Mouse (Mus musculus): ENCODE results near the gene Kbtbd12. TPM values are rescaled to one million over a fixed set of nuclear protein-coding genes. Genes with fewer than 3 reads are reported as not detected.
A peak's percentile ranks its signal among the peaks of the same experiment; 100 is the strongest.

The Kbtbd12 gene
- polyA plus RNA-seq, 1 experiment, result 0.31 TPM

- no peak overlapping the region for H3K27ac ChIP-seq (ENCODE audit: insufficient read depth, low read length)
- no peak overlapping the region for H3K4me3 ChIP-seq (ENCODE audit: insufficient read depth, low read length)
- TF ChIP-seq CTCF (IDR thresholded peaks at IDR 0.05; ENCODE audit: extremely low read depth, insufficient read depth, low read length), result no peak
- no peak for TF ChIP-seq POLR2A (IDR thresholded peaks at IDR 0.05; ENCODE audit: extremely low read depth, insufficient read depth, low read length)
- H3K4me1 ChIP-seq (ENCODE audit: control insufficient read depth, insufficient read depth, low read length), result peaks cover 2% of the 10 kb centered on the region; the same call in 1 of the 2 replicates
These were observed 77.6 kb downstream of the Kbtbd12 start for GRCm38 (mm10) chr6:88560156-88560555.

DNA sequence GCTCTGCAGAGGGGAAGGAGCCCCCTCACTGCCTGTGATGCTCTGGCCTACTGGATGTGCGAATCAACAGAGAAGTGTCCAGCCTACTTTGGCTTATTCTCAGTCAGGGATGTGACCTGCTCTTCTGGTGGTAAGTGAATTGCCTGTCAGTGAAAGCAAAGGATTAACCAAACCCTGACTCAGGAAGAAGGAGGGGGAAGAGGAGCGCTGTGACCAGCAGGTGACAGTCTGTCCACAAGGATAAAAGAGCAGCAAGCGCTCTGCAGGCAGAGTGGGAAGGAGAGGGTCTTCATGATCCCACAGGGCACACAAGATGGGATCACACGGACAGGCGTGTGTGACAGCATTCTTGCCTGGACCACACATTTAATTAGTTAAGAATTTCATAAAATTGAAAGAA lies 78.1 kb downstream of the Kbtbd12 start:
- Histone ChIP-seq H3K27ac (ENCODE audit: insufficient read depth, low read length) (no peak overlapping the region), H3K4me3 (ENCODE audit: insufficient read depth, low read length) (no peak overlapping the region), H3K4me1 (ENCODE audit: control insufficient read depth, insufficient read depth, low read length) (peaks cover 2% of the 10 kb centered on the region; the same call in 1 of the 2 replicates)
- TF ChIP-seq POLR2A (IDR thresholded peaks at IDR 0.05; ENCODE audit: extremely low read depth, insufficient read depth, low read length) (no peak), CTCF (IDR thresholded peaks at IDR 0.05; ENCODE audit: extremely low read depth, insufficient read depth, low read length) (0 out of 2 replicates have a peak, but pooled peaks have one; percentile 24)

DNA sequence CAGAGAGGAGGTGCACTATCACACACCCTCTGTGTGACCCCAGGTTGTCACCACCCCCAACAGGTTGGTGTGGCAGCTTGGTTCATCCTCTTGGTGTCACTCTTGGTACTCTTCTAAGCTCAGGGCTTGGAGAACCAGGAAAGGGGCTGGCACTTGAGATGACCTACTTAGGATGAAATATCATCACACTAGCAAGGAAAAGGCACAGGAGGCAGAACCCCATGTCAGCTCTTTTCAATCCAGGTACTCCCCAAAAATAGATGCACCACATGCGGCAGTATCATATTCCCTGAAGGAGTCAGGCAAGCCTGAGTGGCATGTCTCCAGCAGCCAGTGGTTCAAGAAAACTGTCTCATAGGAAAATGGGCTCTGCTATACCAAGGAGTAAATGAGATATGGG lies 79.7 kb downstream of the Kbtbd12 start:
- peaks cover 2% of the 10 kb centered on the region; the same call in 1 of the 2 replicates for H3K4me1 ChIP-seq (ENCODE audit: control insufficient read depth, insufficient read depth, low read length)
- H3K27ac ChIP-seq (ENCODE audit: insufficient read depth, low read length), result no peak overlapping the region
- H3K4me3 ChIP-seq (ENCODE audit: insufficient read depth, low read length), result no peak overlapping the region
- no peak for TF ChIP-seq POLR2A (IDR thresholded peaks at IDR 0.05; ENCODE audit: extremely low read depth, insufficient read depth, low read length)
- TF ChIP-seq CTCF (IDR thresholded peaks at IDR 0.05; ENCODE audit: extremely low read depth, insufficient read depth, low read length), result peak; percentile 58

DNA sequence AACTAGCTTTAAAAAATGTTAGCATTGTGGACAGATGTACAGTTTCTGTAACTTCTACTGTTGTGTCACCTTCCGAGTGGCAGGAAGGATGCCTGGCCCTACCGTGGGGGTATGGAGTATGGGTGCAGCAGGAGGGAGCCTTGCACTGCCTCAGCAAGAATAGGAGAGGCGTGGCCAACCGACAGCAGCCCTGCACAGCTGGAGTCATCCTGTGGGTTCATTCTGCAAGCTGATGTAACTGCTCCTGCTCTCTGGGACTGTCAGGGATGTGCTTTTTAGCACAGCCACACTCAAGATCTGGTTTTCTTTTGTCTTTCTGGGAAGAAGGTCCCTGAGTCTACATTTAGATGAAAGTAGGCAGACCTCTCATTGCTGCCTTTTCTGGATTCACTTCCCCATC lies 80.2 kb downstream of the Kbtbd12 start:
- TF ChIP-seq CTCF (IDR thresholded peaks at IDR 0.05; ENCODE audit: extremely low read depth, insufficient read depth, low read length) (no peak), POLR2A (IDR thresholded peaks at IDR 0.05; ENCODE audit: extremely low read depth, insufficient read depth, low read length) (no peak)

GRCm38 (mm10) chr6:88549916-88550315 lies 87.8 kb downstream of the Kbtbd12 start:
- Histone ChIP-seq H3K4me3 (ENCODE audit: insufficient read depth, low read length) (no peak overlapping the region), H3K27ac (ENCODE audit: insufficient read depth, low read length) (no peak overlapping the region), H3K4me1 (ENCODE audit: control insufficient read depth, insufficient read depth, low read length) (no peaks in the 10 kb centered on the region)
- TF ChIP-seq POLR2A (IDR thresholded peaks at IDR 0.05; ENCODE audit: extremely low read depth, insufficient read depth, low read length) (no peak), CTCF (IDR thresholded peaks at IDR 0.05; ENCODE audit: extremely low read depth, insufficient read depth, low read length) (no peak)

More for the DNA sequence above, 80.2 kb downstream of the Kbtbd12 start:
- no peak overlapping the region for H3K27ac ChIP-seq (ENCODE audit: insufficient read depth, low read length)
- no peak overlapping the region for H3K4me3 ChIP-seq (ENCODE audit: insufficient read depth, low read length)
- H3K4me1 ChIP-seq (ENCODE audit: control insufficient read depth, insufficient read depth, low read length), result peaks cover 2% of the 10 kb centered on the region; the same call in 1 of the 2 replicates

DNA sequence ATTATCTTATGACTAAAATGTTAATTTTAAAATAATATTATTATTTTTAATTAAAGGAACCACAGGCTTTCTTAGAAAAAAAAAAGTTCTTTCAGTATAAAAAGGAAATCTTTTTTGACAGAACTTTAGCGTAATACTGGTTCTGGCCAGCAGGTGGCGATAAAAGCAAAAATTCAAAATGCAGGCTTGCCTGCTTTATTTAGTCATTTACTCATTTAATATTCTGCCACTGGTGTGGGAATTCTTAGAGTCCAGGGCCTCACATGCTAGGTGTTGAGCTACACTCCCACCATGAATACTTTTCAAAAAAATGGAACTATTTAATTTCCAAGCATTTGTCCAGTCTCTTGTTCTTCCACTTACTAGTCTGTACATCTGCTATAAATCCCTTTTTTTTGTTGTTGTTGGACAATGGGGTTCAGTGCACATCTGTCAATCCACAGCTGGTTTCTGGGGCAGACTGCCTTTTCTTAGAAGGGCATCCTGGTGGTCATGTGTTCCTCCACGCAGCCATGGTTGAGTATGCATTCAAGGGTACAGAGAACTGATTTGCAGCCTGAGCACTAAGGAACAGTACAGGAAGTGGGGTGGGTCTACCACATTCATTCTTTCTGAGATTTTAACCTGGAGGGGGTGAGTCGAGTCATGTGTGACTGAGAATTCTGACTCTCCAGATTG lies 88.5 kb downstream of the Kbtbd12 start:
- Histone ChIP-seq H3K27ac (ENCODE audit: insufficient read depth, low read length) (no peak overlapping the region), H3K4me3 (ENCODE audit: insufficient read depth, low read length) (no peak overlapping the region), H3K4me1 (ENCODE audit: control insufficient read depth, insufficient read depth, low read length) (no peaks in the 10 kb centered on the region)
- TF ChIP-seq POLR2A (IDR thresholded peaks at IDR 0.05; ENCODE audit: extremely low read depth, insufficient read depth, low read length), result no peak
- peak; percentile 39; the same call in 1 of the 2 replicates for TF ChIP-seq CTCF (IDR thresholded peaks at IDR 0.05; ENCODE audit: extremely low read depth, insufficient read depth, low read length)

DNA sequence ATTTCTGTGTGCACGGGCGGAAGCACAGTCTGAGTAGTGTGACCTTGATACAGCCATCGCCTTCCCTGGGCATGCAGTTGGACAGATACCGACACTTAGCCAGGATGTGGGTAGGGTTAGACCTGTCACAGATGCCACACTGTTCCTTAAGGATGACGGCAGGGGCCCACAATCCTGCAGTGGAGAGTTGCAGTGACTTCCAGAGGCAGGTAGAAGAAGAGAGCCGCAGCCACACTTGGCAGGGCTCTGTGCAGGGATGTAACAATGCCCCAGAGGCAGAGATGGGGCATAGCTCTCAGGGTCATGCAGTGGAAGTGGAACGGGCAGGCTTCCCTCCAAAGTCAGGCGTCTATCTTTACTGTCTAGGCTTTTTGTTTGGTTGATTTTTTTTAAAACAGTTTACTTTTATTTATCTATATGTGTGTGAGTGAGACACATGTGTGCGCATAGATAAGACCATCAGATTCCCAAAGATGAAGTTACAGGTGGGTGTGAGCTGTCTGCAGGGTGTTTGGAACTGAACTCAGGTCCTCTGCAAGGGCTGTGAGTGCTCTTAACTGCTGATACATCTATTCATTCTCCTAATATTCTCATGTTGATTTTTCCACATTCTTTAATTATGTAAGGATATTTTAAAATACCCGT lies 89.2 kb downstream of the Kbtbd12 start:
- Histone ChIP-seq H3K4me3 (ENCODE audit: insufficient read depth, low read length) (no peak overlapping the region), H3K4me1 (ENCODE audit: control insufficient read depth, insufficient read depth, low read length) (no peaks in the 10 kb centered on the region), H3K27ac (ENCODE audit: insufficient read depth, low read length) (no peak overlapping the region)
- TF ChIP-seq CTCF (IDR thresholded peaks at IDR 0.05; ENCODE audit: extremely low read depth, insufficient read depth, low read length) (no peak), POLR2A (IDR thresholded peaks at IDR 0.05; ENCODE audit: extremely low read depth, insufficient read depth, low read length) (no peak)

DNA sequence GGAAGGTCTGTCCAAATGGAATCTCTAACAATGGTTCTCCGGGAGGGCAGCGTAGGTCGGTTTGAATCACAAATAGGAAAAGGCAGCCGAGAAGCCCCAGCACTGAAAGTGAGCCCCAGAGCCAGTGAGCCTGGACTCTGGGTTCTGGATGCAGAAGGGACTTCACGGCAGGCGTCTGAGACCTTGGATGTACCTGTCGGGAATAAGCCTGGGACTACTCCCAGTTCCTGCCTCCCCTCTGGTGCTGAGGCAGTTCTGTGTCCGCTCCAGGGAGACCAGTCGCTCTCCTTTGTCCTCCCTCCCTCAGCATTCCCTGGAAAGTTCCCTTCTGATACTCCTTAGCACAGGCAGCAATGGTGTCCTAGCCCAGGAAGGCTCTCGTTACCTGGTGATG lies 92.4 kb downstream of the Kbtbd12 start:
- TF ChIP-seq CTCF (IDR thresholded peaks at IDR 0.05; ENCODE audit: extremely low read depth, insufficient read depth, low read length), result no peak
- TF ChIP-seq POLR2A (IDR thresholded peaks at IDR 0.05; ENCODE audit: extremely low read depth, insufficient read depth, low read length), result no peak
- Histone ChIP-seq H3K4me3 (ENCODE audit: insufficient read depth, low read length) (no peak overlapping the region), H3K4me1 (ENCODE audit: control insufficient read depth, insufficient read depth, low read length) (no peaks in the 10 kb centered on the region), H3K27ac (ENCODE audit: insufficient read depth, low read length) (no peak overlapping the region)

- Histone ChIP-seq H3K27ac (ENCODE audit: insufficient read depth, low read length) (no peak overlapping the region), H3K4me1 (ENCODE audit: control insufficient read depth, insufficient read depth, low read length) (no peaks in the 10 kb centered on the region), H3K4me3 (ENCODE audit: insufficient read depth, low read length) (no peak overlapping the region)
- TF ChIP-seq CTCF (IDR thresholded peaks at IDR 0.05; ENCODE audit: extremely low read depth, insufficient read depth, low read length) (no peak), POLR2A (IDR thresholded peaks at IDR 0.05; ENCODE audit: extremely low read depth, insufficient read depth, low read length) (no peak)
These were observed 92.9 kb downstream of the Kbtbd12 start for GRCm38 (mm10) chr6:88544644-88545396.

Measured in cortical plate, adult 2 months (tissue).